ENCODE assay signal across 8 mouse cellular contexts in genomic region chr12:83502190-83502589, GRCm38 (mm10). TPM values are rescaled to one million over a fixed set of nuclear protein-coding genes. Genes with fewer than 3 reads are reported as not detected.
DNase-seq lines count a peak whose midpoint lies in the region; ATAC-seq and TF ChIP-seq lines count a peak whose summit lies in the region.

No protein-coding gene starts in this region.

- no peaks in the 10 kb centered on the region for H3K4me1 ChIP-seq in lung, embryonic 14.5 days (ENCODE audit: insufficient read depth)

- H3K9ac ChIP-seq in lung, embryonic 14.5 days = no peak overlapping the region

- H3K27me3 ChIP-seq in lung, embryonic 14.5 days (ENCODE audit: insufficient read depth, low read length) = no peaks in the 10 kb centered on the region

- H3K9me3 ChIP-seq in lung, embryonic 14.5 days (ENCODE audit: low read depth, low read length) = no peaks in the 10 kb centered on the region

- WGBS in lung, embryonic 14.5 days = 5% methylated on average over 9 of the region's 9 CpGs

- no peak overlapping the region for H3K4me3 ChIP-seq in lung, embryonic 14.5 days (ENCODE audit: low read depth, low read length)

- no peak overlapping the region for H3K4me2 ChIP-seq in lung, embryonic 14.5 days

- no peak for ATAC-seq in lung, embryonic 14.5 days (ENCODE audit: insufficient read depth)

- DNase-seq in gastrocnemius, postnatal 10 days = peak; percentile 47
- DNase-seq in gastrocnemius, postnatal 4 days (ENCODE audit: low spot score in 2 of 2) = no peak
- peak; percentile 80 for DNase-seq in CD4-positive, CD25-positive, alpha-beta regulatory T cell, adult 2 months (ENCODE audit: low read depth, low spot score)
- DNase-seq in cerebellum, adult 11 months = peak; percentile 61
- peak; percentile 82 for DNase-seq in forelimb bud, embryonic 11.5 days (ENCODE audit: low read depth, low spot score)
- peak; percentile 47 to 62 for DNase-seq in kidney, postnatal 4 days
- peak; percentile 92 for DNase-seq in lung, embryonic 14.5 days
- DNase-seq in skeletal muscle tissue, adult 2 months (ENCODE audit: low read depth, low spot score) = peak; percentile 70

- TF ChIP-seq CTCF in lung, embryonic 14.5 days (IDR thresholded peaks at IDR 0.05; ENCODE audit: low read depth) = peak; percentile 86

- no peaks in the 10 kb centered on the region for H3K36me3 ChIP-seq in lung, embryonic 14.5 days (ENCODE audit: insufficient read depth)

- no peak overlapping the region for H3K27ac ChIP-seq in lung, embryonic 14.5 days (ENCODE audit: low read depth)

RNA-seq across cellular contexts. Expression of gene Dpf3, which starts 14.7 kb away (rescaled TPM):
- total RNA-seq in gastrocnemius, postnatal 10 days (2021) = 10 to 100 TPM; 20.4 to 26.2 TPM
- 10 to 100 TPM; 15.6 to 19.3 TPM for total RNA-seq in gastrocnemius, postnatal 4 days (2021)
- polyA plus RNA-seq in lung, embryonic 14.5 days (2014; fragmentation: Nextera tagmentation; extraction: Ambion mirVana) = 3.1 and 3.9 TPM in 2 replicates

RNA-seq across cellular contexts. Expression of gene Dcaf4, which starts 18.1 kb away (rescaled TPM):
- total RNA-seq in gastrocnemius, postnatal 10 days (2021) = 10 to 100 TPM; 26.1 to 26.5 TPM
- total RNA-seq in gastrocnemius, postnatal 4 days (2021) = 10 to 100 TPM; 25.5 to 28.4 TPM
- polyA plus RNA-seq in lung, embryonic 14.5 days (2014; fragmentation: Nextera tagmentation; extraction: Ambion mirVana) = 21.3 and 25.1 TPM in 2 replicates

Comparison
In these comparisons a context has a peak if more than half of its experiments do, and no peak if none do; other contexts are left out.
1. DNase-seq: peak in gastrocnemius, postnatal 10 days (single experiment), CD4-positive, CD25-positive, alpha-beta regulatory T cell, adult 2 months (single experiment), cerebellum, adult 11 months (single experiment), forelimb bud, embryonic 11.5 days (single experiment), kidney, postnatal 4 days (2 of 2), lung, embryonic 14.5 days (single experiment) and skeletal muscle tissue, adult 2 months (single experiment); none in gastrocnemius, postnatal 4 days (0 of 2).